Mouse (Mus musculus) liver, embryonic 14.5 days (tissue): ENCODE data around the gene Ntm. TPM values are rescaled to one million over a fixed set of nuclear protein-coding genes. Genes with fewer than 3 reads are reported as not detected.

Experiments
- ATAC-seq: fragments of 200-750 bp; cut with Nextera tagmentation; 2 replicates; pipeline ENCODE4 v1.8.0; 2017; ENCODE audit warnings: moderate number of reproducible peaks, mild to moderate bottlenecking, moderate library complexity; ENCODE audit not compliant: insufficient read depth
- DNase-seq, 3 experiments: peaks; one replicate each; pipeline ENCODE4 v3.0.0-alpha.2; 2012 to 2013; ENCODE audit warnings: low read depth in 3 of 3, low spot score in 3 of 3
- H3K27ac ChIP-seq: fragments of 300-500 bp; sonication (generic); 2 replicates; pipeline ENCODE4 v1.5.1; 2014; ENCODE audit warnings: moderate library complexity, mild to moderate bottlenecking, control low read depth, inconsistent platforms
- H3K27me3 ChIP-seq: fragments of 300-500 bp; sonication (generic); 2 replicates; pipeline ENCODE4 v1.6.1; 2014; ENCODE audit warnings: mild to moderate bottlenecking, low read length, moderate library complexity; ENCODE audit not compliant: control insufficient read depth, insufficient read depth
- H3K36me3 ChIP-seq: fragments of 300-500 bp; sonication (generic); replicated peaks from 2 replicates; pipeline ENCODE4 v1.6.1; 2014; ENCODE audit warnings: low read depth; ENCODE audit not compliant: control insufficient read depth, insufficient read depth
- H3K4me1 ChIP-seq, 2 experiments: fragments of 200-500 bp in 1 of 2; fragments of 300-500 bp in 1 of 2; sonication (generic) in 1 of 2; replicated peaks; 2 replicates each; pipeline ENCODE4 v1.6.1; 2012 to 2014; ENCODE audit warnings: antibody characterized with exemption in 1 of 2, inconsistent platforms in 1 of 2, low read length in 1 of 2; ENCODE audit not compliant: control insufficient read depth in 2 of 2, insufficient read depth in 2 of 2
- H3K4me2 ChIP-seq: fragments of 300-500 bp; sonication (generic); 2 replicates; pipeline ENCODE4 v1.6.1; 2014; ENCODE audit warnings: low read depth, mild to moderate bottlenecking, control low read depth, moderate library complexity
- H3K4me3 ChIP-seq, 2 experiments: fragments of 200-500 bp in 1 of 2; fragments of 300-500 bp in 1 of 2; sonication (generic) in 1 of 2; 2 replicates each; pipeline ENCODE4 v1.5.1; 2012 to 2014; ENCODE audit warnings: low read depth in 2 of 2, low read length in 2 of 2, mild to moderate bottlenecking in 2 of 2, control low read depth in 1 of 2, inconsistent platforms in 1 of 2, moderate library complexity in 1 of 2; ENCODE audit not compliant: insufficient read depth in 1 of 2
- H3K9ac ChIP-seq: fragments of 300-500 bp; sonication (generic); replicated peaks from 2 replicates; pipeline ENCODE4 v1.6.1; 2014; ENCODE audit warnings: mild to moderate bottlenecking, control low read depth, moderate library complexity
- H3K9me3 ChIP-seq: fragments of 300-500 bp; sonication (generic); 2 replicates; pipeline ENCODE4 v1.6.1; 2016; ENCODE audit warnings: low read length, mixed read lengths; ENCODE audit not compliant: control insufficient read depth
- CTCF ChIP-seq: IDR thresholded peaks from 2 replicates; pipeline ENCODE4 v1.5.1; 2016; ENCODE audit warnings: antibody characterized with exemption, low read depth, control low read depth
- EP300 ChIP-seq: IDR thresholded peaks from 2 replicates; pipeline ENCODE4 v1.6.1; 2016; ENCODE audit warnings: antibody characterized with exemption, low read depth
- WGBS: fragments of 180-500 bp; shearing (Covaris S2); extraction: QIAGEN DNeasy Blood & Tissue Kit; methylation state at CpG from one replicate; pipeline ENCODE4 v1.1.7; 2014; ENCODE audit not compliant: insufficient replicate concordance; 5-methylcytosine and 5-hydroxymethylcytosine counted together
- polyA plus RNA-seq, 2 experiments: library from polyadenylated mRNA; depleted of rRNA in 1 of 2; stranded (reverse) in 1 of 2; unstranded in 1 of 2; fragments of >200 nt; fragmentation: Nextera tagmentation in 1 of 2; extraction: Ambion mirVana in 1 of 2; gene quantifications; 2 replicates each; pipeline versions ENCODE4 v1.2.1 to v1.2.3; 2012 to 2014

Ntm gene
- polyA plus RNA-seq, 2 experiments: 0.21 to 0.30 TPM

DNA sequence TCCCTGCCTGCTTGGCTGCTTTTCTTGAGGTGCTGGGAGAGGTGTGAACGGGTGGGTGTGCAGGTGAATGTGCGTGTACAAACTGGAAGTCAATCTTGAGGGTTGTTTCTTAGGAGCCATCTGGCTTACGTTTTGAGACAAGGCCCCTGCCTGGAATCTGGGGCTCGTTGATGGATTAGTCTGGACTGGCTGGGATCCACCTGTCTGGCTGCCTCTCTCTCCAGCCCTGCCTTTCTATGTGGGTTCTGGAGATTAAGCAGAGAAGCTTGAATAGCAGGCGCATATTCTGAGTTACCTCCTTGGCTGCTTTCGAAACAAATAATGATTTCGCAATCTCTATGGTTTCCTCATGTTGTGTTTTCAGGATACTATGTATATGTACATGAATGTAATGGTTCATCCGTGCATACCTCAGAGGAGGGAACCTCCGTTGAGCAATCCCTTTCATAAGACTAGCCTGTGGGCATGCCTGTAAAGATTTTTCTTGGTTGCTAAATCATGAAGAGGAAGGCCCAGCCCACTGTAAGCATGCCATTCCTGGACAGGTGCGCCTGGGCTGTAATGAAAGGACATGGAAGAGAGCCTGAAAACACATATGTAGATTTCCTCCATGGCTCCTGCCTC, 499.9 kb downstream of the Ntm start:
- no peak overlapping the region for H3K4me3 ChIP-seq
- no peaks in the 10 kb centered on the region for H3K4me1 ChIP-seq
- no peaks in the 10 kb centered on the region for H3K27me3 ChIP-seq
- H3K9ac ChIP-seq: no peak overlapping the region
- no peaks in the 10 kb centered on the region for H3K9me3 ChIP-seq
- H3K27ac ChIP-seq: no peak overlapping the region
- 54% methylated on average over 10 of the region's 10 CpGs for WGBS
- no peak overlapping the region for H3K4me2 ChIP-seq
- no peak for ATAC-seq
- H3K36me3 ChIP-seq: no peaks in the 10 kb centered on the region
- no peak for TF ChIP-seq EP300
- TF ChIP-seq CTCF: no peak
- no peak for DNase-seq

DNA sequence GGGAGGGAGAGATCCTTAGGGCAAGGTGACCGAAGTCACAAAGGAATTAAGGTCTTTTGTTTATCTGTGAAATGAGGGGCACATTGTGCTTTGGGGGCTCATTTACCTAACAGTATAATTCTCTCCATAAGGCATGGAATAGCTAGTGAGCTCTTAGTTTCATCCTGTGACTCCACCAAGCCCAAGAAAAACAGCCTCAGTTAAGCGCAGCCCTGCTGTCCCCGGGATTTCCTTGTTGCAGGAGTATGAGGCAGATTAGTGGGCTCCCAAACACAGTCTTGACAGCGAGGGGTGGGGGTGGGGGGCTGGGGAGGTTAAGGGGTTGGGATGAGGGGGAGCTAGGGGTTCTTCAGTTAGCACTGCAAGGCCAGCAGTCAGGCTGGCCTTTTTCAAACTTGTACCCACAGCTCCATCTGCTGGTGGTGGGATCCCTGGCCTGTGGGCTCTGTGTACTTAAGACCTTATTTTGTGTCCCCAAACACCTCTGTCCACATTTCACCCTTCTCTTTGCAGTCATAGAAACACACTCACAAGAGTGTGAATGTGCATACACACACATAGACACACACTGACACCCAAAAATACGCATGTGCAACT, 504.9 kb downstream of the Ntm start:
- 19% methylated on average over 5 of the region's 5 CpGs for WGBS
- H3K4me3 ChIP-seq: no peak overlapping the region
- no peak overlapping the region for H3K27ac ChIP-seq
- H3K36me3 ChIP-seq: no peaks in the 10 kb centered on the region
- ATAC-seq (no peak), DNase-seq (no peak)
- H3K9me3 ChIP-seq: no peaks in the 10 kb centered on the region
- no peak overlapping the region for H3K9ac ChIP-seq
- no peak overlapping the region for H3K4me2 ChIP-seq
- H3K27me3 ChIP-seq: no peaks in the 10 kb centered on the region
- TF ChIP-seq EP300 (no peak), CTCF (peak; percentile 46)
- no peaks in the 10 kb centered on the region for H3K4me1 ChIP-seq

DNA sequence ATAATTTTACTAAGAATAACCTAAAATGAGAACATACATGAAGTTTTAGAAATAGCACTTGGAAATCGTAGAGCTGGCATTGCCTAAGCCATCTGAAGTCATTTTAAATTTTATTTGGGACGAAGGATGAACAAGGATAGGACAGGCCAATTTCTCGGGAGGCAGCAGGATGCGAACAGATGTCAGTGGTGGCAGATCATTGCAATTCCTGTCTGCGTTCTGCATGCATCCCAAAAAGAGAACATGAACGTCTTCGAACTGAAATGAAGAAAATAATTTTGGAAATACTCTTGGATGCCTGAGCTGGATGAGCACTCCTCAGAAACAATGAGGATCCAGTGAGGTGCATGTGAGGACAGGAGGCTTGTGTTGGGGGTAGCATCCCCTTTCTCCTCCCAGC, 506.9 kb downstream of the Ntm start:
- Histone ChIP-seq H3K36me3 (no peaks in the 10 kb centered on the region), H3K27ac (no peak overlapping the region), H3K4me2 (no peak overlapping the region), H3K27me3 (no peaks in the 10 kb centered on the region), H3K4me3 (no peak overlapping the region), H3K9ac (no peak overlapping the region), H3K4me1 (no peaks in the 10 kb centered on the region), H3K9me3 (no peaks in the 10 kb centered on the region)
- 61% methylated on average over 7 of the region's 7 CpGs for WGBS
- DNase-seq (no peak), ATAC-seq (no peak)
- no peak for TF ChIP-seq EP300
- TF ChIP-seq CTCF: no peak

DNA sequence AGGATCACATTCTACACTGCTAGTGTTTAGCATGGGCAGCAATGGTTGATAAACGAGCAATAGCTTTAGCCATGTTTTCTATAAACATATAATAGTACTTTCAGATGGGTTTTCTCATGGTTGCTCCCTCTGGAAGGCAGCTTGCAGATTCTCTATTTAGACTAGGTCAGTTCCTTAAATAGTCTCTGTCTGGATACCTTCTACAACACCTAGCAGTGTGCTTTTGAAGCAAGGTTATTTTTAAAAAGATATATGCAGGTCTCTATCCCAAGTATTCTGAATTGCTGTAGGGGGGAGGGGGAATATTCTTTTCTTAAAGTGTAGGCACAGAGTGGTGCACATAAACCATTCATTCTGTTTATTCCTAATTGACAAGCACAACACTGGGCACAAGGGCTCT, 511.7 kb downstream of the Ntm start:
- H3K9ac ChIP-seq: no peak overlapping the region
- H3K27ac ChIP-seq: no peak overlapping the region
- H3K36me3 ChIP-seq: no peaks in the 10 kb centered on the region
- no peak overlapping the region for H3K4me3 ChIP-seq
- WGBS: 33% methylated on average over 1 of the region's 1 CpGs
- no peaks in the 10 kb centered on the region for H3K27me3 ChIP-seq
- ATAC-seq (no peak), DNase-seq (no peak)
- TF ChIP-seq EP300 (no peak), CTCF (no peak)
- H3K9me3 ChIP-seq: no peaks in the 10 kb centered on the region
- no peaks in the 10 kb centered on the region for H3K4me1 ChIP-seq
- H3K4me2 ChIP-seq: no peak overlapping the region

DNA sequence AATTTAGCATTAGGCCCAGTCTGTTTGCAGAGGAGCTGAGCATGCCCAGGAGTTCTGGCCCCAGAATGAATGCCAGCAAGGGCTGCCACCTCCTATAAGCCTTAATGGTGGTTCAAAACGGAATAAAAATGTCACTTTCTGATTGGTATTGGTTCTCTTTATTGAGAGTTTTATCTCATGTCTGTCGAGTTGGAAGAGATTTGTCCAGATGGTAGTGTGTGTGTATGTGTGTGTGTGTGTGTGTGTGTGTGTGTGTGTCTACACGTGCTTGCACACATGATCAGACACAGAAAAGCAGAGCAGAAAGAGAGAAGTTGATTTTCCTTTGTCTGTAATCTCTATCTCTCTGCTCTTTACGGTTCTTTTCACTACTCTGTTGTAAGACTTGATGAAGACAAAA, 518.9 kb downstream of the Ntm start:
- H3K4me2 ChIP-seq: no peak overlapping the region
- no peaks in the 10 kb centered on the region for H3K9me3 ChIP-seq
- no peaks in the 10 kb centered on the region for H3K27me3 ChIP-seq
- 43% methylated on average over 4 of the region's 4 CpGs for WGBS
- H3K4me1 ChIP-seq: no peaks in the 10 kb centered on the region
- no peak overlapping the region for H3K4me3 ChIP-seq
- ATAC-seq (no peak), DNase-seq (no peak)
- no peak overlapping the region for H3K27ac ChIP-seq
- H3K9ac ChIP-seq: no peak overlapping the region
- TF ChIP-seq CTCF (no peak), EP300 (no peak)
- H3K36me3 ChIP-seq: no peaks in the 10 kb centered on the region
